Mouse (Mus musculus) naive thymus-derived CD4-positive, alpha-beta T cell, adult 2 months (primary cell): ENCODE results near the gene Pfdn6.

Source experiments
- DNase-seq: peaks from one replicate; pipeline ENCODE4 v3.0.0-alpha.2; 2011; ENCODE audit warnings: low read depth

Pfdn6 gene

DNA sequence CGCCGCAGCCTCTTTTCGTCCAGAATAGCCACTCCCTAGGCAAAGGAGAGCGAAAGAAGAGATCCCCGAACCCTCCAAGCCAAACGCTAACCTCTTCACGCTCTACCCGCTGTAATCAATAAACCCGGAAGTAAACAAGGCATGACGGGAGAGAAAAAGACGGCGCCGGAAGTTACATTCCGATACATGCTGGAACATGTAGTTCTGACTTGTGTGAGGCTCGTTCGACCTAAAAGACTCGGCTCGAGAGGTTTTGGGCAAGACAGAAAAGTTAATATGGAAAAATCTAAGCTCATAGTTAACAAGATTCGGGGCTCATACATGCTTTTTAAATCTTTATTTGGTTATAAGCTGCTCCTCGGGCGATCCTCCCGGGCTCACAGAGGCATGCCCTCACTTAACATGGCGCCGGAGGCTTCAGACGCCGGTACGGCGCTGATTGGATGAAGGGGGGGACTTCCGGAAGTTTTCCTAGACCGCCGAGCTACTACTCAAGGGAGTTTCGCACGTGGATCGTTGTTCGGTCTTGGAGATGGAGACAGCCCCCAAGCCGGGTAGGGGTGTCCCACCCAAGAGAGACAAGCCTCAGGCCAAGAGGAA lies at the start of gene Pfdn6, which contains the start of gene Wdr46:
Pfdn6 (minus strand) TSS at position 138 of the 600 bp plus-strand sequence.
Wdr46 (plus strand) TSS at position 455 of the 600 bp plus-strand sequence.
- DNase-seq, result peak; percentile 95

DNA sequence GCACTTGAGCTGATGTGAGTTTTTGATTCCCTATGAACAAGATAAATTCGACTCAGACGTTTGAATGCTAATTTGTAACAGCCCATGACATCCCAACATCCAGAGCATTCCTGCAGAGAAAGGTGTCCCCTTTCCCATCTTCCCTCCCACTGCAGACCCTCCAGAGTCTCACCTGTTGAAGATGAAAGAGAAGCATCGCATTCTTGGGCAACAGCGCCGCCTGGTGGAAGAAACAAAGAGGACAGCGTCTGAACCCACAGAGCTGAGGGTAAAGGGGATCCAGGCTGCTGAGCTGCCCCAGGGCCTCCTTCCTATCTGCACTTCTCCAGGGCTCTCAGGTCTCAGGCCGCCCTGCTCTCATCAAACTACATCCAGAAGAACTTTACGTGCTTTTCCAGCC lies 42.0 kb upstream of the Pfdn6 start:
- DNase-seq, result peak; percentile 87

GRCm38 (mm10) chr17:33981192-33981909 lies 41.2 kb upstream of the Pfdn6 start:
- peak; percentile 98 for DNase-seq

DNA sequence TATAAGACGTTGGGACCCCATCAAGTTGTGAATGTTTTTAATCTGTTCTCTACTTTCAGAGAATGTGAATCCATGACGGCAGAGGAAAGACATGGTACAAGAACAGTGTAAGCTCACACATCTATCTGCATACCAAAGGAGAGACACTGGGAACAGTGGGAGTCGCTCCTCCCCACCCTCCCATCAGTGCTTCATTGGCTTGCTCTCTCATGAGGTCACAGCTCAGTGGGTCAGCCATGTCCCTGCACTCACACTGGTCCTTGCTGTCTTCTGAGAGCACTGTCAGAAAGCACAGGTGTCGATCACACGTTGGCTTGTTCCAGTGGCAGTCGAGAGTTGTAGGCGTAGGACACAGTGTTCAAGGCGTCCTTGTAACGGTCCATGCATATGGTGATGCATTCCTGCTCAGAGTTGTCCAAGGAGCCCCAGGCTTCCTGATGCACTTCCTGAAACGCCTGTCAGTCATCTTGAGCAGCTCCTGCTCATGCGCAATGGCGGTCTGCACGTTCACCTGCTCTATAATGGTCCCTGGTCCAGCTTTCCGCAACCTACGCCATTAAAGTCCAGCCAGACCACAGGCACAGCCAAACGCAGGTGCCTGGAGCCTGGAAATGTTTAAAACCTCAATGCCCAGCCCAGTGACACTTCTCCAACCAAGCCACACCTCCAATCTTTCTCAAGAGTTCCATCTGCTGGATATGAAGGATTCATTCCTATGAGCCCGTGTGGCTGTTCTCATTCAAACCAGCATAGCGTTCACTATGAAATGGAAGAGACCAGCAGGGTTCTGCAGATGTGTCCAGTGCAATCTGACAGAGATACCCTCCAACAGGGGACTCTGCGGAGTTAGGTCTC lies 40.3 kb upstream of the Pfdn6 start:
- DNase-seq, result no peak

DNA sequence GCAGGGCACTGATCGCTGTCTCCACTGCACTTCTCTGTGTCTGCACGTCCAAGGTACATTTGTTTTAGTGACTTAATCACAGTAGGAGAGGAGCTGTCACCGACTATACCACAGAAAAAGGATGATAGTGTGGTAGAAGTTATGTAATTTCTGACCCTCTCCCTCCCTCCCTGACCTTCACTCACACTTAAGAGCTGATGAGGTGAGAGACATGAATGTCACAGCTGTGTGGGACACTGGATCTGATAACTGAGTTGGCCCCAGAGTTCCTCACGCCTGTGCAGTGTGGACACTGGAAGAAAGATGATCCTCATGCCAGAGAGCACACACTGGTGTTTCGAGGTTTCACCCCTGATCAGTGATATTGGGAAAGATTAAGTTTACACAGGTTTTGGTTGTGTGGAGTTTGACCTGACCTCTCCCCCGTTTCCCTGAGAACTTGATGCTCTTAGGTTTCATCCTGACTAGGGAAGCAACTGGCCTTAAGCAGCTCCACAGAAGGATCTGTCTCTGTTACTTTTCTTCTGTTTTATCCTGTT lies 39.4 kb upstream of the Pfdn6 start:
- no peak for DNase-seq

GRCm38 (mm10) chr17:33978631-33979031 lies 38.5 kb upstream of the Pfdn6 start:
- peak; percentile 86 for DNase-seq

DNA sequence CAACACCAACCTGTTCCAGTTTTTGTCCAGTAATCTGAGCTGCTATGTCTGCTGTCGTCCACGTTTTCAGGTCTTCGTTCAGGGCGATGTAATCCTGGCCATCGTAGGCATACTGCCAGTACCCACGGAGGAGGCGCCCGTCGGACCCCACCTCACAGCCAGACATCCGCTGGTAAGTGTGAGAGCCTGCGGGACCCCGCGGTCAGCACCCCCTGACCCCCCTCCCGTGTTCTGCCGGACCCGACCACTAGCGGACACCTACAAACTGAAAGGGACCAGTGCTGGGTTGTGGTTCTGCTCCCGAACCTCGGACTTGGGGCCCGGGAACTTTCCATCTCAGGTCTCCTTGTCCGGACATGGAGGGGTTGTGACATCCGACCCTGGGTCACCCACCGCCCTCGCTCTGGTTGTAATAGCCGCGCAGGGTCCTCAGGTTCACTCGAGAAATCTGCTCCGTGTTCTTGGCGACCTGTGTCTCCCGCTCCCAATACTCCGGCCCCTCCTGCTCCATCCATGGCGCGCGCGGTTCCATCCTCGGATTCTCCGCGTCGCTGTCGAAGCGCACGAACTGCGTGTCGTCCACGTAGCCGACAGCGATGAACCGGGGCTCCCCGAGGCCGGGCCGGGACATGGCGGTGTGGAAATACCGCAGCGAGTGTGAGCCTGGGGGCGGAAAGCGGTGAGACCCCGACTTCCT lies 37.9 kb upstream of the Pfdn6 start:
- DNase-seq, result no peak

DNA sequence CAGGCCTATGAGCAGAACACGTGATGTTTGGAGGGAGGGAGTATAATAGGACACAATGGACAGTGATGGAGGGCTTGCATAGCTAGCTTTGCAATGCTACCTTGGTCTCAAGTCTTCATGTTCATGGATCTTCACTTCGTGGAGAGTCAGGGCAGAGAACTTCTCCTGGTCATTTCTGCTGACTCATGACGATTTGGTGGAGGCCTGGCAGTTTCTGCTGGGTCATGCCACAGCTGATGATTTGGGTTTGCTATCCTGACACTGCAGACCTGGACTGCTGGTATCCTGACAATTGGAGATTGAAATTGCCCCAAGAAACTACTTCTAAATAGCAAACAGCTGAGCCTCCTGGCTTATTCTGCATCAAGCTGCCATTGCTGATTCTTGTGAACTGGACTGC lies 33.4 kb upstream of the Pfdn6 start:
- no peak for DNase-seq

- no peak for DNase-seq
Measured at GRCm38 (mm10) chr17:33972691-33973090, 32.5 kb upstream of the Pfdn6 start.

GRCm38 (mm10) chr17:33969394-33969793 lies 29.3 kb upstream of the Pfdn6 start:
- peak; percentile 53 for DNase-seq

GRCm38 (mm10) chr17:33968927-33969326 lies 28.8 kb upstream of the Pfdn6 start:
- DNase-seq, result peak; percentile 88

DNA sequence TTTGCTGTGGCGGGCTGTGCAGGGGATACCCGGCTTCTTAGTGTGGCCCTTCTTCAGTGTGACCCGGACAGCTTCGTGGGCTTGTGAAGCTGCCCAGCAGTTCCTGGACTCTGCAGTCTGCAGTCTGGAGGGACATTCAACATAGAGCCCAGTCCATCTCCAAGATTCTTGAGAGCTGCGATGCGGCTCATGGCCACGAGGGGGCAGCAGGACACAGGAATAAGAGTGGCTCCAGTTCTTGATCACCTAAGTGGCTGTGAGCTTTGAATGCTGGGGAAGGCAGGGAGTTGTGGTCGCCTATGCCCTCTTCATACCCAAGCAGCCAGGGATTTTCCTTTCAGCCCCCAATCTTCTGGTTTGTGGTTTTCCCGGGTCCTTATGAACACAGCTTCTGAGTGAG lies 28.3 kb upstream of the Pfdn6 start:
- peak; percentile 93 for DNase-seq

GRCm38 (mm10) chr17:33965846-33966550 lies 25.9 kb upstream of the Pfdn6 start:
- DNase-seq, result no peak

DNA sequence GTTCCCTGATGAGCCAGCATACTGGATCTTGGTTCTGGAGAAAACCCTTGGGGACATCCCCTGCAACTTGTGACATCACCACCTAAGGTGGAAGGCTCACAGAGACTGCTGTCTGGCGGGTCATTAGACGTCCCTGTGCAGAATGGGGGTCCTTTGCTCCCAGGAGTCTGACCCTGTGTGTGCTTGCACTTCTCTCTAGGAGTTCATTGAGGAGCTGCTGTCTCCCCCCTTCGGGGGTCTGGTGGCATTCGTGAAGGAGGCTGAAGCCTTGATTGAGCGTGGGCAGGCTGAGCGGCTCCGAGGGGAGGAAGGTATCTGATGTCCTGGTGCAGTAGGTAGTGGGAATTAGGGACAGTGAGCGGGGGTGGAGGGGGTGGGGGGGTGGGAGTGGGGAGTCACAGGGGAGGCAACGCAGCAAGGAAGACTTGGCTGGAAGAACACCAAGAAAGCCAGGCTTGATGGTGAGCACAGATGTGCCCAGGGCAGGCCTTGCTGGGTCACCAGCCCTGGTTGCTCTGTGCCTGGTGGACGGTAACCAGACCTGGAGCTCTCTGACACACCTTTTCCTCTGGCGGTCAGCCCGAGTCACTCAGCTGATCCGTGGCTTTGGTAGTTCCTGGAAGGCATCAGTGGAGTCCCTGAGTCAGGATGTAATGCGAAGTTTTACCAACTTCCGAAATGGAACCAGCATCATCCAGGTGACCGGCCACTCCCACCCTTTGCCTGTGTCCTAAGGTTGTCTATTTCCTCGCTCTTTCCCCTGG lies 25.1 kb upstream of the Pfdn6 start:
- DNase-seq, result no peak

- DNase-seq, result no peak
Measured at GRCm38 (mm10) chr17:33962876-33963275, 22.7 kb upstream of the Pfdn6 start.

- no peak for DNase-seq
Measured at GRCm38 (mm10) chr17:33959948-33960347, 19.8 kb upstream of the Pfdn6 start.

DNA sequence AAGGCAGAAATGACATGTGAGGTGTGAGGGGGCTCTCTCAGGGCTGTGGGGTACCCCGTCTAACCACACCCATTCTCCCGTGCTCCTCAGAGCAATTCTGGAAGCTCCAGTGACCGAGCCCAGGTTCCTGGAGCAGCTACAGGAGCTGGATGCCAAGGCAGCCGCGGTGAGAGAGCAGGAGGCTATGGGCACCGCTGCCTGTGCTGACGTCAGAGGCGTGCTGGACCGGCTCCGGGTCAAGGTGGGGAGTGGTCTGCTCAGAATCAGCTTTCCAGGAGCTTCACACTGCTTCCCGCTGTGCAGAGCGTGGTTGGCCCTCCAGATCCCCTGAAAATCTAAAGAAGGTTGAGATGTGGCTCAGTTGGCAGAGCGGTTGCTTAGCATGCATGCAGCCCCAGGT lies 19.0 kb upstream of the Pfdn6 start:
- no peak for DNase-seq

DNA sequence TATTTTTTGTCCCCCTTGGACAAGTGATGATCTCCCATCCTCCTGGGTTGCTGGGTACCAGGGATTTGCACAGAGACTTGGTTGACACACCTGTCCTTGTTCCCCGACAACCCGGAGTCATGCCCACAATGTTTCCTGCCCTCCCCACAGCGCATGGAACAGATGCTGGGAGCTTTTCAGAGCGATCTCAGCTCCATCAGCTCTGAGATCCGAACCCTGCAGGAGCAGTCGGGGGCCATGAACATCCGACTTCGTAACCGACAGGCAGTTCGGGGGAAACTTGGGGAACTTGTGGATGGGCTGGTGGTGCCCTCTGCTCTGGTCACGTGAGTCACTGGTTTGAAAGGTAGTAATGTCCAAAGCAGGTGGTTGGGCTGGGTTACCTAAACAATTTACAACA lies 18.3 kb upstream of the Pfdn6 start:
- no peak for DNase-seq

- no peak for DNase-seq
Measured at GRCm38 (mm10) chr17:33957493-33957892, 17.4 kb upstream of the Pfdn6 start.

DNA sequence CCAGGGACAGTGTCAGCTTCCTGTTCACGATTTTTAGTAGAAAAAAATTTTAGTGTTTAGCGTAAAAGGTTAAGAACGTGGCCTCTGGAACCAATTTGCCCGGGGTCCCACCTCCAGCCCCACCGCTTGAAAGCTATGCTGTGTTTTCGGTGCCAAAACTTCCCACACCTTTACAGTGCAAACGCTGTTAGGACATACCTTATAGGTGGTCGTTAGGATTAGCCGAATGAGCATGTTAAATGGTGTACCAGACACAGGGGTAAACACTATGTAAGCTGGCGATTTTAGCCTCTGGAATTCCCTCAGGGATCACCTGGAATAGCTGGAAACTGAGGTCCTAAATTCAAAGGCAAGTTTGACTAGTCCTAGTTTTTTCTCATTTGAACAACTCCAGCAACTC lies 16.2 kb upstream of the Pfdn6 start:
- DNase-seq, result no peak
